Mouse (Mus musculus): ENCODE results near the gene Wnt9a. TPM values are rescaled to one million over a fixed set of nuclear protein-coding genes. Genes with fewer than 3 reads are reported as not detected.
"Not testable (repeated sequence)": the region's sequence is repeated elsewhere in the genome, so short reads cannot be mapped to it uniquely, and the experiment has no call there.

Wnt9a gene
- polyA plus RNA-seq, 1 experiment from 2014 or later = 8.9 TPM

DNA sequence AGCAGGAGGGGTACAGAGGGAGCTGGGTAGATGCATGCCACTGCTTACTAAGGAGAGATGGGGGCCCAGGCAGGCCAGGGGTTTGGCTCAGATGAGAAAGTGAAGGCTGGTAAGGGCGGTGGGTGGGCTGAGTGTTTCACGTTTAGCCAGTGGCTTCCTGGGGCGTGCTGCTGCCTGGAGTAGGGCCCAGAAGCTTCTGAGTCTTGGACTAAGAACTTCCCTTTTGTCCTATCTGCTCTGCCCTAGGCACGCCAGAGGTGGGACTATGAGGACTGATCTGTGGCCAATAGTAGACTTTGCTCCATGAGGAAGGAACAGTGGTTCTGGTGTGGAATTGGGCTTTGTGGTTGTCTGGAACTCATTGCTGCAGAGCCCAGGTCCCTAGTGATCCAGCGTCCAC, 36.2 kb downstream of the Wnt9a start:
- no peak for ATAC-seq (ENCODE audit: low FRiP score, low read depth)
- Histone ChIP-seq H3K27me3 (0 out of 2 replicates have a peak, but pooled peaks cover 3% of the 10 kb centered on the region), H3K27ac (no peak overlapping the region), H3K9me3 (no peaks in the 10 kb centered on the region), H3K4me1 (peaks cover 20% of the 10 kb centered on the region), H3K36me3 (no peaks in the 10 kb centered on the region), H3K4me2 (replicated peaks) (no peak overlapping the region), H3K9ac (no peak overlapping the region), H3K4me3 (no peak overlapping the region)
- 80% methylated on average over 5 of the region's 5 CpGs for WGBS

DNA sequence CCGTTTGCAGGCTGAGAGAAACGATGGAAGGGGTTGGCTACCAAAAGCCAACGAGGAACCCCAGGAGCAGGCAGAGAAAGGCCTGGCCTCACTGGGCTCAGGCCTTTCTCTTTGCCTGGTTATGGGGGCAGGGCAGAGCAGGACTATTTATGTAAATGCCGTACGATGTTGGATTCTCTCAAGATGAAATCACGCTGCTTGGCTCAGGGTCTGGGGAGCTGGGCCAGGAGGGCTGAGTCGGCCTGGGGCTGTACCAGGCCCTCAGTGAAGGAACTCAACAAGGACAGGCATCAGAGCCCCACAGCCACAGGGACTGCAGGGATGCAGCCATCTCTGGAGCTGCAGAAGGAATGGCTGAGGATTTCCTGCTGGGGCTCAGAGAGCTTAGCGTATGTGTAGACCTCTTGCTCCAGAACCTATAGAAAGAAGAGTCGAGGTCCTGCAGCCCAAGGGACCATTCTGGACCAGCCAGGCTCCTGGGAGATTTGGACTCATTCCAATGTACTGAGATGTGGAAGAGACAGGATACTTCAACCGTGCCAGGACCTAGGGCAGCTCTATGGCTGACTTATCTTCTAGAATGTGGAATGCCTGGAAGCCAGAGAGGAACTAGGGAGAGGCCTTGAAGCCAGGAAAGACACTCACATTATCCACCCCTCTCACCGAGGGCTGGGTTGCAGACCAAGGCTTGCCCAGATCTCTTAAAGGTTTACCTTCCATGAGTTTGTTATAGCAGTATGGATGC, 39.6 kb downstream of the Wnt9a start:
- no peaks in the 10 kb centered on the region for H3K9me3 ChIP-seq
- no peak overlapping the region for H3K27ac ChIP-seq
- H3K9ac ChIP-seq = no peak overlapping the region
- peaks cover 42% of the 10 kb centered on the region for H3K4me1 ChIP-seq
- H3K4me3 ChIP-seq = no peak overlapping the region
- ATAC-seq (ENCODE audit: low FRiP score, low read depth) = no peak
- 78% methylated on average over 11 of the region's 11 CpGs for WGBS
- H3K4me2 ChIP-seq (replicated peaks) = no peak overlapping the region
- H3K27me3 ChIP-seq = 0 out of 2 replicates have a peak, but pooled peaks cover 3% of the 10 kb centered on the region
- no peaks in the 10 kb centered on the region for H3K36me3 ChIP-seq

DNA sequence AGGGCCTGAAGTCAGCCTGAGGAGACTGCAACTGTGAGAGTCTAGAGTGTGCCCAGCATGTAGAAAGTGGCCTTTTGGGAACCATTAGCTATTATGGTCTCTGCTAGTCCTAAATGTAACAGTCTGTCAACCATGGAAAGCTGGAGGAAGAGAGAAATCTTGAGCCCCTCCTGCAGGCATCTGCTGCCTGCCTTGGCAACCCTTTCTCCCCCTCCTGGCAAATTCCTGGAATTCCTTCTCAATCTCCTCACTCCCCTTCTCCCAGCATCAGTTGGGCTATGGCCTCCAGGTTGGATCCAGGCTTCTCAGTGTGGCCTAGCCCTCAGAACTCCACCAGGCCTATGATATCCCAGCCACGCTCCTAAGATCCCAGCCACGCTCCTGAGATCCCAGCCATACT, 43.6 kb downstream of the Wnt9a start:
- 74% methylated on average over 2 of the region's 2 CpGs for WGBS
- H3K27me3 ChIP-seq = no peaks in the 10 kb centered on the region; the same call in 1 of the 2 replicates
- peak overlapping the region; percentile 63 for H3K27ac ChIP-seq
- H3K4me2 ChIP-seq (replicated peaks) = peak overlapping the region; percentile 9; the same call in 1 of the 2 replicates
- ATAC-seq (ENCODE audit: low FRiP score, low read depth) = peak; percentile 62; the same call in 1 of the 2 replicates
- peaks cover 36% of the 10 kb centered on the region for H3K4me1 ChIP-seq
- no peaks in the 10 kb centered on the region for H3K36me3 ChIP-seq
- H3K9me3 ChIP-seq = no peaks in the 10 kb centered on the region
- 0 out of 2 replicates have a peak overlapping the region, but pooled peaks have one; percentile 35 for H3K9ac ChIP-seq
- no peak overlapping the region for H3K4me3 ChIP-seq

DNA sequence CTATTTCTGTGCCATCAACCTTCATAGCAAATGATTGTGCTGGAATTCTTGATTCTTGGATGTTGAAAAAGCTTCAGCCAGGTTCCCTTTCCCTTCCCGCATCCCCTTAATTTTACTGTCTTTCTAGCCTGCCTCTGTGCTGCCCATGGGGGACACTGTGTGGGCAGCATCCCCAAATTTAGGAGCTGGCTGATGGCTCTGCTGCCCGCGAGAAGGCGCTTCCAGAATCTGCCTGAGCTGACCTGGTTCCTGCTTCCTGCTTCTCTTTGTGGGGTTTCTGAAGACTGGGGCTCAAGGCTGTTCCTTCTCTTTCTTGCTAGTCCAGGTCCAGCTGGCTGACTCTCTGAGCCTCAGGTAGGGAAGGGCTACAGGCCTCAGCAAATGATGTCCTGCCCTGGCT, 48.1 kb downstream of the Wnt9a start:
- H3K27ac ChIP-seq = no peak overlapping the region
- H3K4me2 ChIP-seq (replicated peaks) = no peak overlapping the region
- H3K27me3 ChIP-seq = no peaks in the 10 kb centered on the region; the same call in 1 of the 2 replicates
- no peaks in the 10 kb centered on the region for H3K36me3 ChIP-seq
- no peak overlapping the region for H3K4me3 ChIP-seq
- no peak overlapping the region for H3K9ac ChIP-seq
- no peak for ATAC-seq (ENCODE audit: low FRiP score, low read depth)
- H3K4me1 ChIP-seq = peaks cover 28% of the 10 kb centered on the region
- WGBS = 92% methylated on average over 4 of the region's 4 CpGs
- no peaks in the 10 kb centered on the region for H3K9me3 ChIP-seq

DNA sequence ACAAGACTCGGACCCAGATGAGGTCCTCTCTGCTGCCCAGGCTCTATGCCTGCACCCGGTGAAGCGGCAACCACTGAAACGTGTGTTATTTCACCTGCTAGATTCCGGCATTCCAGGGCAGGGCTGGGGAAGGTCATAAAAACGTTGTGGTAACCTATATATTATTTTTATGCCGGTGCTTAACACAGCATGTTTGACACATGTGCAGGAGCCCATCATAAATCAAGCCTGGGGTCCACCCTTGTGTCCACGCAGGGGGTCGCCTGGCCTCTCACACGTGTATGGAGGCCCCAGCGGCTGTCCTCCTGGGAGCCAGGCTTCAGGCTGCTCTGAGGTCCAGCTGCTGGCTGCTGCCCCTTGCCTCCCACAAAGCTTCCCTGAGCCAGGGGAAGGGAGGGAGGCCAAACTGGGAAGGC, 50.2 kb downstream of the Wnt9a start:
- peak overlapping the region; percentile 55; the same call in 1 of the 2 replicates for H3K27ac ChIP-seq
- H3K27me3 ChIP-seq = peaks cover 4% of the 10 kb centered on the region; the same call in 1 of the 2 replicates
- no peak overlapping the region for H3K4me3 ChIP-seq
- WGBS = 7% methylated on average over 11 of the region's 11 CpGs
- no peaks in the 10 kb centered on the region for H3K9me3 ChIP-seq
- ATAC-seq (ENCODE audit: low FRiP score, low read depth) = peak; percentile 82
- no peak overlapping the region for H3K9ac ChIP-seq
- H3K4me2 ChIP-seq (replicated peaks) = peak overlapping the region; percentile 31
- H3K36me3 ChIP-seq = no peaks in the 10 kb centered on the region
- peaks cover 23% of the 10 kb centered on the region for H3K4me1 ChIP-seq

DNA sequence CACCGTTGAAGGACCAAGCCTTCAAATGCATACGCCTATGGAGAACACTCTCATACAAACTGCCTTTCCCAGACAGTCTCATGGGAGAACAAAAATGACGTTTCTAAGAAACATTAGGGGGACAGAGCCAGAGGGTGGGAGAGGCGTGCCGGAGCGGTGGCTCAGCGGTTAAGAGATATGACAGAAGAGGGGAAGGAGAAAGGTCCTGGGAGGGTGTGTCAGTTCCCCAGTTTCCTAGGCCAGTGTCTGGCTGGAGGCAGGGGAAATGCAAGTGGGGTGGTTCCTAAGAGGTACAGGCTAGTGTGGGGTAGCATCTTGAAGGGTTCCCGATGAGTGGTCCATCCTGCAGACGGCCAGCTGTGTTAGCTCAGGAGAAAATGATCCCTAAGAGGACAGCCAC, 54.6 kb downstream of the Wnt9a start:
- H3K27me3 ChIP-seq = peaks cover 7% of the 10 kb centered on the region; the same call in 1 of the 2 replicates
- H3K27ac ChIP-seq = no peak overlapping the region
- H3K4me1 ChIP-seq = peaks cover 65% of the 10 kb centered on the region
- H3K9ac ChIP-seq = no peak overlapping the region
- 81% methylated on average over 9 of the region's 9 CpGs for WGBS
- ATAC-seq (ENCODE audit: low FRiP score, low read depth) = no peak
- no peaks in the 10 kb centered on the region for H3K9me3 ChIP-seq
- H3K4me2 ChIP-seq (replicated peaks) = no peak overlapping the region
- no peaks in the 10 kb centered on the region for H3K36me3 ChIP-seq
- no peak overlapping the region for H3K4me3 ChIP-seq

DNA sequence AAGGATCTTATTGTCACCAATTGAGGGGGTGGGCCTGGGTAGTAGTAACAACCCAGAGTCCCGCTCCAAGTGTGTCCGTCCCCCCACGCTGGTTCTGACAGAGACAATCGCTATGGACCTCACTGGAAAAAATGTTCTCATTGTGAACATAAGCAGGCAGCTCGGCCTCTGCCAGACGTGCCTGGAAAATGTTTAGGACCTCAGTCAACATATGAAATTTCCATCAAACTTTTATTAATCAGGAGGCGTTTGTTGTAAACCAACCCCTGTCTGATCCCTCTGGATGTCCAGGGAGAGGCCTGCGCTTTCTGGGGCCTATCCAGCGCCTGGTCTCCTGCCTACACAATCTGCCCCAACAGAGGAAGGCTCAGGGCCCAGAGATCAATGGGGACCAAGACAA, 57.3 kb downstream of the Wnt9a start:
- peaks cover 7% of the 10 kb centered on the region; the same call in 1 of the 2 replicates for H3K27me3 ChIP-seq
- H3K4me2 ChIP-seq (replicated peaks) = peak overlapping the region; percentile 40
- ATAC-seq (ENCODE audit: low FRiP score, low read depth) = peak; percentile 76
- H3K4me1 ChIP-seq = peaks cover 58% of the 10 kb centered on the region
- no peaks in the 10 kb centered on the region for H3K36me3 ChIP-seq
- WGBS = 25% methylated on average over 9 of the region's 9 CpGs
- H3K4me3 ChIP-seq = no peak overlapping the region
- no peak overlapping the region for H3K9ac ChIP-seq
- H3K27ac ChIP-seq = peak overlapping the region; percentile 95
- H3K9me3 ChIP-seq = no peaks in the 10 kb centered on the region

DNA sequence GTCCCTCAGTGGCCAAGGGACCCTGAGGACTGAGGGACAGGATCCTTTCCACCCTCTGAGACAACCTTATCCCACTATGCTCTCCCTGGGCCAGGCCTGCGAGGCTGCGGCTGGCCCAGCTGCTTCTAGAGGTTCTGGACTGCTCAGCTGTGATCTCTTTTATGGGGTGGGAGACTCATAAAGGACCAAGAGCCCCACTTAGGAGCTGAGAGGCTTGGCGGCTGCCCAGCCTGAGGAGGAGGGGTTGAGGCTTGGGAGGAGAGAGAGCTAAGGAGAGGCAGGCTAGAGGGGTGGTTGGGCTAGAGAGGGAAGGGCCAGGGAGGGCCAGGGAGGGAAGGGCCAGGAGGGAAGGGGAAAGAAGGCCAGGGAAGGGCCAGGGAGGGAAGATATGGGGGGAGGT, 57.7 kb downstream of the Wnt9a start:
- H3K9ac ChIP-seq = no peak overlapping the region
- no peak overlapping the region for H3K4me3 ChIP-seq
- H3K36me3 ChIP-seq = no peaks in the 10 kb centered on the region
- H3K4me1 ChIP-seq = peaks cover 58% of the 10 kb centered on the region
- H3K9me3 ChIP-seq = no peaks in the 10 kb centered on the region
- peak; percentile 94 for ATAC-seq (ENCODE audit: low FRiP score, low read depth)
- H3K27me3 ChIP-seq = peaks cover 7% of the 10 kb centered on the region; the same call in 1 of the 2 replicates
- peak overlapping the region; percentile 95 for H3K27ac ChIP-seq
- 21% methylated on average over 3 of the region's 3 CpGs for WGBS
- H3K4me2 ChIP-seq (replicated peaks) = peak overlapping the region; percentile 40

DNA sequence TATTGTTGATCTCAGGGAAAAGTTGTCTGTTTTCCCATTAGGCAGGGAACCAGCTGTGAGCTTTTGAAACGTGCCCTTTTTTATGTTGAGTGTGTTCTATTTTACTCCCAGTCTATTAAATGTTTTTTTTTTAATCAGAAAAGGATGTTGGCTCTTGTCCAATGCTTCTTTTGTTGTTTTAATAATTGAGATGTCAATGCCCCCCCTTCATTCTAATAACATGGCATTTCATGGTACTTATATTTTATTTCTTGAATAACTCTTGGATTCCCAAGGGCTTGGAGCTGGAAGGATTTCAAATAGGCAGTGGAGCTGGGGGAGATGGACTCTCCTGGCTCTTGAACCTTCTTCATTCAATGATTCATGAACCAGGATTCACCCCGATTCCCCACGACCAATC, 59.3 kb downstream of the Wnt9a start:
- Histone ChIP-seq H3K4me2 (replicated peaks) (no peak overlapping the region), H3K36me3 (no peaks in the 10 kb centered on the region), H3K27me3 (peaks cover 14% of the 10 kb centered on the region; the same call in 1 of the 2 replicates), H3K9me3 (no peaks in the 10 kb centered on the region), H3K9ac (no peak overlapping the region), H3K4me1 (peaks cover 58% of the 10 kb centered on the region), H3K27ac (peak overlapping the region; percentile 95), H3K4me3 (no peak overlapping the region)
- WGBS = 50% methylated on average over 3 of the region's 3 CpGs
- ATAC-seq (ENCODE audit: low FRiP score, low read depth) = no peak

DNA sequence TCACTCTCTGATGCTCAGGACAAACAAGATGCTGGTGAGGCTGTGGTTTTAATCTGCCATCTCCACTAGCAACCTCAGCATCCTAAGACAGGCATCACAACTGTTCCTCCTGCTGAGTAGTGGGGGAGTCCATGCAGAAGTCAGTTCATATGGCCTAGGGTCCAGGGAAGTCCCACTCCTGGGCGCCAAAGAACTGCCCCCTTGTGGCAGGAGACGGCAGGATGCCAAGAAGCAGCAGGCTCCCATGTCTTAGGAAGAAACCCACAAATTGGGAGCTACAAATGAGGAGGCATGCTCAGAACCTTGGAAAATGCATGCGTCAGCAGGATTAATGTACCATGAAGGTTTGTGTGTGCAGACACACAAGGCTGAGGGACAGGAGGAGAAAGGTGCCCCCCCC, 59.9 kb downstream of the Wnt9a start:
- 34% methylated on average over 3 of the region's 3 CpGs for WGBS
- peaks cover 12% of the 10 kb centered on the region; the same call in 1 of the 2 replicates for H3K27me3 ChIP-seq
- H3K9me3 ChIP-seq = no peaks in the 10 kb centered on the region
- H3K4me3 ChIP-seq = no peak overlapping the region
- no peaks in the 10 kb centered on the region for H3K36me3 ChIP-seq
- H3K4me1 ChIP-seq = peaks cover 55% of the 10 kb centered on the region
- no peak overlapping the region for H3K4me2 ChIP-seq (replicated peaks)
- peak overlapping the region; percentile 44 for H3K27ac ChIP-seq
- H3K9ac ChIP-seq = no peak overlapping the region
- no peak for ATAC-seq (ENCODE audit: low FRiP score, low read depth)

DNA sequence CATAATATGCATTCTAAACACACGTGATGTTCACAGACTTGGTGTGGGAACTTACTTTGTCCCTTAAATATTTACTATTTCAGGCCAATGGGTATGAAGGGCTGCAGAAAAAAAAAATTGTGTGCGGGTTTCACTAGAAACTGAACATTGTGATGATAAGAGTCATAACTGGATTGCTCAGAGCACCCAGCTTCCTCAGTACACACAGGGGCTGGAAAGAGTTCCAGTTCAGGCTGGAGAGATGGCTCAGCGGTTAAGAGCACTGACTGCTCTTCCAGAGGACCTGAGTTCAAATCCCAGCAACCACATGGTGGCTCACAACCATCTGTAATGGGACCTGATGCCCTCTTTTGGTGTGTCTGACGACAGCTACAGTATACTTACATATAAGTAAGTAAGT, 61.2 kb downstream of the Wnt9a start:
- H3K27me3 ChIP-seq; H3K4me2 ChIP-seq (replicated peaks); H3K27ac ChIP-seq; ATAC-seq (ENCODE audit: low FRiP score, low read depth); H3K4me3 ChIP-seq; H3K9me3 ChIP-seq; H3K9ac ChIP-seq; H3K36me3 ChIP-seq: not testable (repeated sequence)
- WGBS = 88% methylated on average over 4 of the region's 4 CpGs
- peaks cover 41% of the 10 kb centered on the region for H3K4me1 ChIP-seq

DNA sequence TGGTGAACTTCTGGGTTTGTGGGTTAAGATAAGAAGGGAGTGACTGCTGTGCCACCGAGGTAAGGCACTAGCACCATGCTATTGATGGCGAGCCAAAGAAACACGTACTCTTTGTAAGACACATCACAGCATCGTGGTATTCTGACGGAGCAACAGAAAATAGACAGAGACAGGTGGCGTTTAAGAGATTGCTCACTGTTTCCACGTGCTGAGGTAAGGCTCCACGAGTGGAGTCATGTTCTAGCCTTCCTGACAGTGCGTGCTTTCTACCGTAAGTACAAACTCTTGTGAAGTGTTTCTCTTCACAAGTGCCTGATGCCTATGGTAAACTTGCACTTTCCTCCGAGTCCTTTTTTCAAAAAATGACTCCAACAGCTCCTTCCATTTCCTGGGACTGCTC, 63.1 kb downstream of the Wnt9a start:
- ATAC-seq (ENCODE audit: low FRiP score, low read depth) = no peak
- Histone ChIP-seq H3K9me3 (no peaks in the 10 kb centered on the region), H3K27me3 (peaks cover 6% of the 10 kb centered on the region; the same call in 1 of the 2 replicates), H3K4me1 (peaks cover 23% of the 10 kb centered on the region), H3K27ac (no peak overlapping the region), H3K36me3 (no peaks in the 10 kb centered on the region), H3K4me2 (replicated peaks) (no peak overlapping the region), H3K4me3 (no peak overlapping the region), H3K9ac (no peak overlapping the region)
- 76% methylated on average over 11 of the region's 11 CpGs for WGBS
